Mouse (Mus musculus) mouse embryonic stem cell (cell line): ENCODE results near the gene Atp6v1e2.

ENCODE experiments used
- in situ Hi-C, 2 experiments: fragments of 300-500 bp; cut with MboI; formaldehyde crosslinking; loops; 1 replicate in 1 of 2; 3 replicates in 1 of 2; pipeline ENCODE4 v1.14.3; 2019 to 2020; ENCODE audit warnings: low sequenced_read_pairs in 2 of 2, low pct_unique_long_range_greater_than_20kb in 1 of 2, mixed read lengths in 1 of 2; ENCODE audit not compliant: unreplicated experiment in 1 of 2

The Atp6v1e2 gene

DNA sequence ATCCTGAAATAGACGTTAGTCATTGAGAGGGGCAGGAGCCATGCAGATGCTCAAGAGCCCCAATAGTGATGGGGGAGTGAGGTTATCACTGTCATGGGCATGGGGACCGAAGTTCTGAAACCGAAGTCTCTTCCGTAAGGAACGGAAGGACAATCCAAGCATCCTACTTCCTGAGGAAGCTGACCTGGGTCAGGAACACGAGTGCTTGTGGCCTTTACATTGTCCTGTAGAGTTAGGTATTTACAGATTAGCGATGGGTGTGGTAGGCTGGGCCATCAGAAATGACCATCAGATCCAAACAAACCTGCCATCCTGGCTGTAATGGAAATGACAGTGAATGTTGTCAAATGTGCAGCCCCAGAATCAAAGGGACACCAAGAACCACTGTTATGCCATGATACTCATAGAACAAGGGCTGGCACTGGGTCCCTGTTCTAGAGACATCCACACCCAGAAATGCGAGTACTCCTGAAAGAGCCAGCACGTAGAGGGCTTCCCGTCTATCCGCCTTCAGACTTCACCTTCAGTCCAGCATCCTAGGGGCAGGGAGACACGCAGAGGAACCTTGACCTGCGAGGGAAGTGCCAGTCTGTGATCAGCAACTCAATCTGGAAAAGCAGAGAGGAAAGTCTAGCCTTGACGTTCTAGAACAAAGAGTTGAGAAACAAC is 45.2 kb downstream of the Atp6v1e2 start:
- in situ Hi-C loops = loop anchor here in 1 of 2 experiments (10.0 kb wide), 1 partner anchor 418 kb away; no protein-coding TSS in a partner anchor

DNA sequence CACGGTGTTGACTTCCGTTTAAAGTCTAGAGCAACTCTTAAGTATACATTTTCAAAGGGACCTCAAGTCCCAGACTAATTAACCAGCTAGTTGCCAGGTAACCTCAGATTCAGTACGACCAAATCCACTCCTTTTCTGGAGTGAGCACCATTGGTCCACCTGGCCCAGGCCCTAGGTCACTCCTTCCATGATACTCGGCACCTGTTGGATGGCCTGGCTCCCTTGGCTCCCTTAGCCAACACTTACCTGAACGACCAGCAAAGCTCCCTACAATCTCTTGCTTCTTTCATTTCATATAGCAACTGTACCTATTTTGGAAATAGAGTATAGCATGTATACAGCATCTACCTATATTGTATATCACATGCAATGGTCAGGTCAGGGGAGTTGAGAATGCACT is 47.1 kb downstream of the Atp6v1e2 start:
- in situ Hi-C loops = loop anchor here in 1 of 2 experiments (10.0 kb wide), 1 partner anchor 416 kb away; no protein-coding TSS in a partner anchor

DNA sequence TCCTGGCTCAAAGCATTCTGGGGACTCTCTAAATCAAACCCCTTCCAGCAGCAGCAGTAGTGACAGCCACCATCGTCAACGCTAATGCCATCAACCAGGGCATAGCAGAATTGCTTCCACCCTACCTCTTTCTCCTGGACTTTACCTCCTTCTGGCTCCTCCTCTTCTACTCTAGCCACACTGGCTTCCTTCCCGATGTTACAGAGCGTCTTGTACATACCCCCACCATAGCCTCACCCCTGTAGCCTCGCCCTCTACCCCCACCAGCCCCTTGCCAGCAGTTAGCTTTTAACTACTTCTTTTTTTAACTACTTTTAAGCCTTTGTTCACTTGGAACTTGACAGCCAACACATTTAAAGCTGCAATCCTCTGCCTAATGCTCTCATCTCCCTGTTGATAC is 47.9 kb downstream of the Atp6v1e2 start:
- in situ Hi-C loops = loop anchor here in 1 of 2 experiments (10.0 kb wide), 1 partner anchor 415 kb away; no protein-coding TSS in a partner anchor

DNA sequence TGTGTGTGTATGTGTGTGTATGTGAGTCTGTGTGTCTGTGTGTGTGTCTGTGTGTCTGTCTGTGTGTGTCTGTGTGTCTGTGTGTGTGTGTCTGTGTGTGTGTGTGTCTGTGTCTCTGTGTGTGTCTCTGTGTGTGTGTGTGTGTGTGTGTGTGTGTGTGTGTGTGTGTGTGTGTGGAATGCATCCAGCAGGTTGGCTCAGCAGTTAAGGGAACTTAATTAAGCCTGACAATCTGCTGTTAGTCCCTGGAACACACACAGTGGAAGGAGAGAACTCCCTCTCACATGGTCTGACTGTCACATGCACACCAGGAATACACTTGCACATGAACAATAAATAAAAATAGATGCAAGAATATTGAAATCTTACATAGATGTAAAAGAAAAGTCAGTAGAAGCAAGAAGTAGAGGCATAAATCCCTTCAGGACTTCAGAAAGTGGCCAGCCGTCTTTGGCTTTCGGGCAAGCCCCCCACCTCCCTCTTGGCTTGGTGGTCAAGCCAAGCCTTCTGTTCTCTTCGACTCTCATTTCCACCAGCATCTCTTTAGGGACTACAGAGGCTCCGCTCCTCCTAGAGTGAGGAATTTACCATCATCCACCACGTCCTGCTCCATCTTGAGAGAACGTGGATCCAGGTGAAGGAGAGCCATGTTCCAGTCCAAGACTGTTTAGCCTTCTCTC is 50.1 kb downstream of the Atp6v1e2 start:
- in situ Hi-C loops = no loop called here

DNA sequence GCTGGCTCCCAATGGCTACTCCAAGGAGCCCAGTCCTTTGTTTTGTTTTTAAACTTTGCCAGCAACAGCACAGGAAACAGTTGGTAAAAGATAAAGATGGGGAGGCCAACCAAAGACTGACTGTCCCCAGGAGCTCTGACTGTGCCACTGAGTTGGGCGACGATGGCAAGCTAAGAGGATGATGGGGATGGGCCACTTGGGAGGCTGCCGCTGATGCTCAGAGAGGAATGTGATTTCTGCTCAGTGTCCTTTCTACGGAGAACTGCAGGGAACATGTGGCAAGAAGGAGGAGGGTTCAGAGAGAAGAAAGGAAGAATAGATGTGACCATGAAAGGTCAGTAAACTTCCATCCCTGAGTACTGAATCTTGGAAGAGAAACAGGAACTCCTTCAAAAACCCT is 52.5 kb downstream of the Atp6v1e2 start:
- in situ Hi-C loops = no loop called here
